Mouse (Mus musculus) thymus, adult 18-20 months (tissue): ENCODE results near the gene Add2.
A peak's percentile ranks its signal among the peaks of the same experiment; 100 is the strongest.
"Not testable (repeated sequence)": the region's sequence is repeated elsewhere in the genome, so short reads cannot be mapped to it uniquely, and the experiment has no call there.

Experiments used
- DNase-seq, 2 experiments: peaks; one replicate each; pipeline ENCODE4 v3.0.0; 2022; ENCODE audit warnings: mixed read lengths in 2 of 2

Gene Add2

GRCm38 (mm10) chr6:86028601-86029322, at the start of gene Add2:
Gene Add2 (plus strand): TSS chr6:86028681.
- no peak for DNase-seq

- DNase-seq, result not testable (repeated sequence)
These were observed 49.7 kb upstream of the Add2 start for GRCm38 (mm10) chr6:85978736-85979135.

GRCm38 (mm10) chr6:85984351-85984750, 44.1 kb upstream of the Add2 start:
- DNase-seq, result no peak

GRCm38 (mm10) chr6:85989570-85989969, 38.9 kb upstream of the Add2 start:
- DNase-seq, result not testable (repeated sequence)

GRCm38 (mm10) chr6:85990774-85991173, 37.7 kb upstream of the Add2 start:
- not testable (repeated sequence) for DNase-seq

- DNase-seq, result no peak
These were observed 25.0 kb upstream of the Add2 start for GRCm38 (mm10) chr6:86003405-86003925.

GRCm38 (mm10) chr6:86004271-86005148, 24.0 kb upstream of the Add2 start:
- peak; percentile 37 to 49 for DNase-seq

GRCm38 (mm10) chr6:86009980-86010379, 18.5 kb upstream of the Add2 start:
- DNase-seq, result peak in 1 of 2 experiments; percentile 14

GRCm38 (mm10) chr6:86014812-86015211, 13.7 kb upstream of the Add2 start:
- DNase-seq, result not testable (repeated sequence)

GRCm38 (mm10) chr6:86015871-86016270, 12.6 kb upstream of the Add2 start, which contains the start of gene Figla:
Gene Figla (plus strand): TSS chr6:86016171.
- DNase-seq, result no peak

- DNase-seq, result no peak
These were observed 11.6 kb upstream of the Add2 start for GRCm38 (mm10) chr6:86016793-86017350.

- no peak for DNase-seq
These were observed 8.9 kb upstream of the Add2 start for GRCm38 (mm10) chr6:86019415-86020237.

GRCm38 (mm10) chr6:86020948-86021347, 7.5 kb upstream of the Add2 start:
- peak in 1 of 2 experiments; percentile 9 for DNase-seq

- no peak for DNase-seq
These were observed 1.7 kb upstream of the Add2 start for GRCm38 (mm10) chr6:86026632-86027292.

- DNase-seq, result no peak
These were observed 331 bp upstream of the Add2 start for GRCm38 (mm10) chr6:86028150-86028549.

GRCm38 (mm10) chr6:86029323-86029713, 837 bp downstream of the Add2 start:
- no peak for DNase-seq

- no peak for DNase-seq
These were observed 3.0 kb downstream of the Add2 start for GRCm38 (mm10) chr6:86031527-86031926.

- DNase-seq, result no peak
These were observed 5.2 kb downstream of the Add2 start for GRCm38 (mm10) chr6:86033635-86034034.

GRCm38 (mm10) chr6:86038901-86039300, 10.4 kb downstream of the Add2 start:
- no peak for DNase-seq

GRCm38 (mm10) chr6:86040140-86040539, 11.7 kb downstream of the Add2 start:
- no peak for DNase-seq

GRCm38 (mm10) chr6:86047510-86047909, 19.0 kb downstream of the Add2 start:
- DNase-seq, result no peak

GRCm38 (mm10) chr6:86048509-86048908, 20.0 kb downstream of the Add2 start:
- no peak for DNase-seq
